Mouse (Mus musculus) heart, embryonic 12.5 days (tissue): ENCODE measurements around the gene Gemin2. TPM values are rescaled to one million over a fixed set of nuclear protein-coding genes. Genes with fewer than 3 reads are reported as not detected.

Experiments
- ATAC-seq: fragments of 200-750 bp; cut with Nextera tagmentation; 2 replicates; pipeline ENCODE4 v1.8.0; 2017; ENCODE audit warnings: moderate TSS enrichment, moderate library complexity; ENCODE audit not compliant: insufficient number of reproducible peaks, low FRiP score
- H3K27ac ChIP-seq: fragments of 300-500 bp; sonication (generic); 2 replicates; pipeline ENCODE4 v1.5.1; 2016; ENCODE audit warnings: mild to moderate bottlenecking, moderate library complexity; ENCODE audit not compliant: poor library complexity, severe bottlenecking
- H3K27me3 ChIP-seq: fragments of 300-500 bp; sonication (generic); replicated peaks from 2 replicates; pipeline ENCODE4 v1.6.1; 2016; ENCODE audit warnings: mild to moderate bottlenecking, moderate library complexity
- H3K36me3 ChIP-seq: fragments of 300-500 bp; sonication (generic); 2 replicates; pipeline ENCODE4 v1.6.1; 2016; ENCODE audit warnings: mild to moderate bottlenecking, moderate library complexity
- H3K4me1 ChIP-seq: fragments of 300-500 bp; sonication (generic); replicated peaks from 2 replicates; pipeline ENCODE4 v1.6.1; 2016; ENCODE audit warnings: mild to moderate bottlenecking
- H3K4me2 ChIP-seq: fragments of 300-500 bp; sonication (generic); 2 replicates; pipeline ENCODE4 v1.6.1; 2016; ENCODE audit warnings: mild to moderate bottlenecking, moderate library complexity
- H3K4me3 ChIP-seq: fragments of 300-500 bp; sonication (generic); 2 replicates; pipeline ENCODE4 v1.5.1; 2016; ENCODE audit warnings: mild to moderate bottlenecking
- H3K9ac ChIP-seq: fragments of 300-500 bp; sonication (generic); 2 replicates; pipeline ENCODE4 v1.6.1; 2016; ENCODE audit warnings: mild to moderate bottlenecking, moderate library complexity
- H3K9me3 ChIP-seq: fragments of 300-500 bp; sonication (generic); replicated peaks from 2 replicates; pipeline ENCODE4 v1.6.1; 2016; ENCODE audit warnings: mild to moderate bottlenecking, moderate library complexity
- WGBS: fragments of 180-500 bp; shearing (Covaris S2); methylation state at CpG from one replicate; pipeline ENCODE4 v1.1.7; 2016; 5-methylcytosine and 5-hydroxymethylcytosine counted together
- polyA plus RNA-seq: library from polyadenylated mRNA; unstranded; fragments of >200 nt; fragmentation: Nextera tagmentation; extraction: Ambion mirVana; gene quantifications from 2 replicates; pipeline ENCODE4 v1.2.1, GENCODE M21; 2016

Gemin2 gene
- polyA plus RNA-seq, 1 experiment from 2014 or later: 25.9 TPM

- H3K27ac ChIP-seq: no peak overlapping the region
- WGBS: 89% methylated on average over 3 of the region's 3 CpGs
- H3K36me3 ChIP-seq: peaks cover 11% of the 10 kb centered on the region
- H3K4me1 ChIP-seq: no peaks in the 10 kb centered on the region
- no peak overlapping the region for H3K4me2 ChIP-seq
- H3K9ac ChIP-seq: no peak overlapping the region
- ATAC-seq: no peak
- no peaks in the 10 kb centered on the region for H3K27me3 ChIP-seq
- H3K4me3 ChIP-seq: no peak overlapping the region
- no peaks in the 10 kb centered on the region for H3K9me3 ChIP-seq
Observed at GRCm38 (mm10) chr12:59077883-59078282, 64.7 kb downstream of the Gemin2 start.

Other genes with a start within 250 kb of the Gemin2 start
- gene Sec23a, start 1.4 kb upstream of the Gemin2 start, polyA plus RNA-seq: 93.0 and 97.1 TPM in 2 replicates
- gene Trappc6b, start 48.1 kb downstream of the Gemin2 start, polyA plus RNA-seq: 80.4 and 83.2 TPM in 2 replicates
- gene Pnn, start 53.5 kb downstream of the Gemin2 start, polyA plus RNA-seq: 73.4 and 78.0 TPM in 2 replicates
- 46.2 and 48.5 TPM in 2 replicates for gene Mia2, start 82.4 kb downstream of the Gemin2 start, polyA plus RNA-seq
- 5.5 and 7.2 TPM in 2 replicates for gene Fbxo33, start 206.3 kb downstream of the Gemin2 start, polyA plus RNA-seq